Mouse (Mus musculus): ENCODE results near the gene Ovol1.

- no peak for TF ChIP-seq CTCF (IDR thresholded peaks at IDR 0.05; ENCODE audit: borderline replicate concordance, insufficient read depth, low read depth, low read length)
- TF ChIP-seq POLR2A (IDR thresholded peaks at IDR 0.05; ENCODE audit: borderline replicate concordance, insufficient read depth, low read length) = no peak
Measured at GRCm38 (mm10) chr19:5603664-5604063, 43.2 kb upstream of the Ovol1 start.

Data from cerebellum, adult 2 months (tissue).